ENCODE assay signal across 8 mouse cellular contexts in genomic region chr1:134955637-134956176, GRCm38 (mm10). TPM values are rescaled to one million over a fixed set of nuclear protein-coding genes. Genes with fewer than 3 reads are reported as not detected.
A peak's percentile ranks its signal among the peaks of the same experiment; 100 is the strongest.
DNase-seq lines count a peak whose midpoint lies in the region; ATAC-seq and TF ChIP-seq lines count a peak whose summit lies in the region.

TSS of gene Ppp1r12b (minus strand) at chr1:134955942.

- H3K4me3 ChIP-seq in embryonic facial prominence, embryonic 13.5 days: peak within 1 kb of the TSS; percentile 81
- peak within 1 kb of the TSS; percentile 90 for H3K4me3 ChIP-seq in kidney, adult 2 months (ENCODE audit: insufficient read depth, low read depth, low read length)
- peak within 1 kb of the TSS; percentile 76 for H3K4me3 ChIP-seq in limb, embryonic 12.5 days (replicated peaks)
- H3K4me3 ChIP-seq in midbrain, embryonic 15.5 days: peak within 1 kb of the TSS; percentile 66
- peak within 1 kb of the TSS; percentile 96 for H3K4me3 ChIP-seq in spleen, adult 2 months (ENCODE audit: extremely low read depth, insufficient read depth, insufficient read length)

- no peaks in the 10 kb centered on the region for H3K27me3 ChIP-seq in embryonic facial prominence, embryonic 13.5 days
- H3K27me3 ChIP-seq in kidney, adult 2 months (replicated peaks; ENCODE audit: control insufficient read depth, insufficient read depth, low read length): no peaks in the 10 kb centered on the region
- H3K27me3 ChIP-seq in limb, embryonic 12.5 days: no peaks in the 10 kb centered on the region
- no peaks in the 10 kb centered on the region for H3K27me3 ChIP-seq in midbrain, embryonic 15.5 days (replicated peaks)
- H3K27me3 ChIP-seq in spleen, adult 2 months (ENCODE audit: control insufficient read depth, insufficient read depth, low read length): no peaks in the 10 kb centered on the region

- H3K27ac ChIP-seq in embryonic facial prominence, embryonic 13.5 days: peak within 1 kb of the TSS; percentile 85
- peak within 1 kb of the TSS; percentile 37; the same call in 1 of the 2 replicates for H3K27ac ChIP-seq in kidney, adult 2 months (ENCODE audit: insufficient read depth, low read depth, low read length)
- peak within 1 kb of the TSS; percentile 90 for H3K27ac ChIP-seq in limb, embryonic 12.5 days
- H3K27ac ChIP-seq in midbrain, embryonic 15.5 days: peak within 1 kb of the TSS; percentile 90
- peak within 1 kb of the TSS; percentile 71 for H3K27ac ChIP-seq in spleen, adult 2 months (ENCODE audit: insufficient read depth, low read length)

- ATAC-seq in embryonic facial prominence, embryonic 13.5 days (ENCODE audit: insufficient number of reproducible peaks, insufficient read depth, low FRiP score, low TSS enrichment, low read depth): peak; percentile 97
- peak; percentile 98 for ATAC-seq in limb, embryonic 12.5 days (ENCODE audit: insufficient number of reproducible peaks, insufficient read depth, low FRiP score, low TSS enrichment, low read depth)
- ATAC-seq in midbrain, embryonic 15.5 days (replicated peaks): peak; percentile 99

- peak within 1 kb of the TSS; percentile 80 for H3K4me2 ChIP-seq in embryonic facial prominence, embryonic 13.5 days
- H3K4me2 ChIP-seq in limb, embryonic 12.5 days: peak within 1 kb of the TSS; percentile 76
- H3K4me2 ChIP-seq in midbrain, embryonic 15.5 days: peak within 1 kb of the TSS; percentile 70

- no peaks in the 10 kb centered on the region; the same call in 1 of the 2 replicates for H3K36me3 ChIP-seq in embryonic facial prominence, embryonic 13.5 days
- no peaks in the 10 kb centered on the region for H3K36me3 ChIP-seq in kidney, adult 2 months (ENCODE audit: control insufficient read depth, insufficient read depth, low read length)
- H3K36me3 ChIP-seq in limb, embryonic 12.5 days: no peaks in the 10 kb centered on the region
- H3K36me3 ChIP-seq in midbrain, embryonic 15.5 days (replicated peaks): no peaks in the 10 kb centered on the region
- H3K36me3 ChIP-seq in spleen, adult 2 months (ENCODE audit: control insufficient read depth, insufficient read depth, low read length): no peaks in the 10 kb centered on the region

- peak within 1 kb of the TSS; percentile 87 for H3K9ac ChIP-seq in embryonic facial prominence, embryonic 13.5 days
- peak within 1 kb of the TSS; percentile 76 for H3K9ac ChIP-seq in limb, embryonic 12.5 days (replicated peaks)
- peak within 1 kb of the TSS; percentile 82 for H3K9ac ChIP-seq in midbrain, embryonic 15.5 days

- peaks cover 13% of the 10 kb centered on the region for H3K4me1 ChIP-seq in embryonic facial prominence, embryonic 13.5 days
- H3K4me1 ChIP-seq in kidney, adult 2 months (ENCODE audit: control insufficient read depth, insufficient read depth, low read length): no peaks in the 10 kb centered on the region; the same call in 1 of the 2 replicates
- H3K4me1 ChIP-seq in limb, embryonic 12.5 days (replicated peaks): no peaks in the 10 kb centered on the region
- peaks cover 14% of the 10 kb centered on the region for H3K4me1 ChIP-seq in midbrain, embryonic 15.5 days
- H3K4me1 ChIP-seq in spleen, adult 2 months (ENCODE audit: control insufficient read depth, insufficient read depth, insufficient read length): peaks cover 5% of the 10 kb centered on the region

- 0 out of 2 replicates have a peak, but pooled peaks have one; percentile 31 for TF ChIP-seq CTCF in kidney, adult 2 months (conservative IDR thresholded peaks at IDR 0.05; ENCODE audit: insufficient read depth, insufficient read length, low read depth, low read length)
- no peak for TF ChIP-seq CTCF in spleen, adult 2 months (IDR thresholded peaks at IDR 0.05; ENCODE audit: extremely low read depth, insufficient read depth, insufficient read length, insufficient replicate concordance)

- under 1% methylated on average over 36 of the region's 39 CpGs for WGBS in embryonic facial prominence, embryonic 13.5 days
- under 1% methylated on average over 39 of the region's 39 CpGs for WGBS in kidney, adult 2 months
- under 1% methylated on average over 39 of the region's 39 CpGs for WGBS in limb, embryonic 12.5 days
- WGBS in midbrain, embryonic 15.5 days: under 1% methylated on average over 39 of the region's 39 CpGs
- under 1% methylated on average over 39 of the region's 39 CpGs for WGBS in spleen, adult 2 months

- no peaks in the 10 kb centered on the region for H3K9me3 ChIP-seq in embryonic facial prominence, embryonic 13.5 days
- no peaks in the 10 kb centered on the region for H3K9me3 ChIP-seq in limb, embryonic 12.5 days
- no peaks in the 10 kb centered on the region for H3K9me3 ChIP-seq in midbrain, embryonic 15.5 days

- TF ChIP-seq POLR2A in kidney, adult 2 months (IDR thresholded peaks at IDR 0.05; ENCODE audit: low read depth, low read length): peak; percentile 77
- TF ChIP-seq POLR2A in spleen, adult 2 months (IDR thresholded peaks at IDR 0.05; ENCODE audit: low read depth, low read length): no peak

- DNase-seq in 3134 (ENCODE audit: extremely low read depth, insufficient read length, low spot score): peak; percentile 92
- DNase-seq in adrenal gland, postnatal 36 days: peak; percentile 96 to 97
- DNase-seq in heart, adult 18-20 months: peak; percentile 97 to 98
- DNase-seq in kidney, adult 2 months: peak; percentile 98
- DNase-seq in spleen, adult 2 months (ENCODE audit: low read depth in 1 of 2, low spot score in 2 of 2): peak; percentile 69 to 87

RNA-seq across cellular contexts. Expression of gene Ppp1r12b, which starts in this region (rescaled TPM):
- 10 to 100 TPM; 10.5 to 11.4 TPM for total RNA-seq in adrenal gland, postnatal 36 days (2021)
- polyA plus RNA-seq in embryonic facial prominence, embryonic 13.5 days (2015; fragmentation: Nextera tagmentation; extraction: Ambion mirVana): 9.9 and 12.1 TPM in 2 replicates
- 100 to 1,000 TPM; 158 to 162 TPM for total RNA-seq in heart, adult 18-20 months (2021)
- polyA plus RNA-seq in kidney, adult 2 months (2012; rRNA removed): 5.6 and 5.8 TPM in 2 replicates
- 7.7 and 8.5 TPM in 2 replicates for polyA plus RNA-seq in limb, embryonic 12.5 days (2016; fragmentation: Nextera tagmentation; extraction: Ambion mirVana)
- 14.1 and 15.7 TPM in 2 replicates for polyA plus RNA-seq in midbrain, embryonic 15.5 days (2015; fragmentation: Nextera tagmentation; extraction: Ambion mirVana)
- 6.1 and 6.5 TPM in 2 replicates for polyA plus RNA-seq in spleen, adult 2 months (2012; rRNA removed)

Comparison
In these comparisons a context has a peak if more than half of its experiments do, and no peak if none do; other contexts are left out.
1. Peak in every context shown above with its lines: DNase-seq, ATAC-seq, H3K4me3 ChIP-seq and H3K27ac ChIP-seq.
2. RNA of gene Ppp1r12b (total RNA-seq): 158 to 162 TPM in heart, adult 18-20 months; 10.5 to 11.4 TPM in adrenal gland, postnatal 36 days; every median in the first group is over 10 times any median in the second.
3. H3K27ac ChIP-seq: peak in every context shown above with its lines; median percentile 90 in limb, embryonic 12.5 days; 90 in midbrain, embryonic 15.5 days; 85 in embryonic facial prominence, embryonic 13.5 days; 71 in spleen, adult 2 months; 37 in kidney, adult 2 months.